Mouse (Mus musculus): ENCODE measurements around the gene Orc2. TPM values are rescaled to one million over a fixed set of nuclear protein-coding genes. Genes with fewer than 3 reads are reported as not detected.

Orc2 gene
- polyA plus RNA-seq (2012; rRNA removed): 23.6 and 25.6 TPM in 2 replicates

DNA sequence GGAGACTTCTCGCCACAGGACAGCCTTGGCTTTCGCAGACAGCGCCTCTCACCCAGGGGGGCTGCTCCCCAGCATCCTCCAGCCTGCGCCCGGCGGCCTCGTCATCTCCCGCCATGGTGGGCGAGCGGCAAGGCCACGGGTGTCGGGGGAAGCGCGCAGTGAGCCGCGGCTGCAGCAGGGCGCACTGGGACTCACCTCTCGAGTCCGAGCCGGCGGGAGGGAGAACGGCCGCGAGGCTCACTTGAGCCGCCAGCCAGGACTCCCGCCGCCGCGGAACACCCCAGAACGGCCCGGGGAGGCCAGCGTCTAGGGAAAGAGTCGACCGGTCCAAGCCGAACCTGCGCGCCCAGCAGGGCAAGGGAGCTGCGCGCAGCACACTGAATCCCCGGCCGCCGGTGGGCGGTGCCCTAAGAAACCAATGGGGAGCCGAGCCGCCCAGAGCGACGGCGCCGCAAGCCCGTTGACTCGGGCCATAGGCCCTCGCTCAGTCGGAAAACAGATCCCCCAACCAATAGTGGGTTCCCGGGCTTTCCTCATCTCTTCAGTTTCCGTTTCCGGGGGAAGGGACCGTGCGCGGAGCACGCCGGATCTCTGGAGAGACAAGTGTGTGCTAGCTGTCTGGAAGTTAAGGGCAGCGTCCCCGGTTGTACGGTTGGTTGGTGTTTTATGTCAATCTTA, at the start of gene Orc2:
Gene Orc2, minus strand, starts transcription at position 533 of the 678 bp plus-strand sequence.

DNA sequence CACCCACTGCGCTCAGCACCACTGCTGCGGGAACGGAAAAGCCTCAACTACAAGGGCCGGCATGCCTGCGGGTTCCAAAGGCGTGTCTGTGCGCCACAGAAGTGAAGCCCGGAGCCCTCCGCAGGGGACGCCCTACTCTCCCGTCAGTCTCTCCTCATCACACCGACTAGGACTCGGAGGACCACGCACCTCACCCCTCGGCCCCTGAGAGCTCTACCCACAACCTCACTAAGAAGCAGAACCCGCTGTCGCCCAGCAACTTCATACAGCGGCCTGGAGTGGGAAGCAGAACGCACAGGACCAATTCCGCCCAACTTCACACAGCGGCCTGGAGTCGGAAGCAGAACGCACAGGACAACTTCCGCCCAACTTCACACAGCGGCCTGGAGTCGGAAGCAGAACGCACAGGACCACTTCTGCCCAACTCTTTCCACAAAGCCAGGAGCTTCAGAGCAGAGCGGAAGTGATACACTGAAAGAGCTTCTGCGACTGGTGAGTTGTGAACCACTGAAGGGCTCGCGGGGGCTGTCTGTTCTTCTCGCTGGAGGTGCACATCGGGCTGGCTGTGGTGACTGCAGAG, 59.7 kb downstream of the Orc2 start, which contains the start of the genes Nif3l1 and Ppil3:
Gene Nif3l1, plus strand, starts transcription at position 9 of the 580 bp plus-strand sequence.
Gene Ppil3, minus strand, starts transcription at position 344 of the 580 bp plus-strand sequence.

DNA sequence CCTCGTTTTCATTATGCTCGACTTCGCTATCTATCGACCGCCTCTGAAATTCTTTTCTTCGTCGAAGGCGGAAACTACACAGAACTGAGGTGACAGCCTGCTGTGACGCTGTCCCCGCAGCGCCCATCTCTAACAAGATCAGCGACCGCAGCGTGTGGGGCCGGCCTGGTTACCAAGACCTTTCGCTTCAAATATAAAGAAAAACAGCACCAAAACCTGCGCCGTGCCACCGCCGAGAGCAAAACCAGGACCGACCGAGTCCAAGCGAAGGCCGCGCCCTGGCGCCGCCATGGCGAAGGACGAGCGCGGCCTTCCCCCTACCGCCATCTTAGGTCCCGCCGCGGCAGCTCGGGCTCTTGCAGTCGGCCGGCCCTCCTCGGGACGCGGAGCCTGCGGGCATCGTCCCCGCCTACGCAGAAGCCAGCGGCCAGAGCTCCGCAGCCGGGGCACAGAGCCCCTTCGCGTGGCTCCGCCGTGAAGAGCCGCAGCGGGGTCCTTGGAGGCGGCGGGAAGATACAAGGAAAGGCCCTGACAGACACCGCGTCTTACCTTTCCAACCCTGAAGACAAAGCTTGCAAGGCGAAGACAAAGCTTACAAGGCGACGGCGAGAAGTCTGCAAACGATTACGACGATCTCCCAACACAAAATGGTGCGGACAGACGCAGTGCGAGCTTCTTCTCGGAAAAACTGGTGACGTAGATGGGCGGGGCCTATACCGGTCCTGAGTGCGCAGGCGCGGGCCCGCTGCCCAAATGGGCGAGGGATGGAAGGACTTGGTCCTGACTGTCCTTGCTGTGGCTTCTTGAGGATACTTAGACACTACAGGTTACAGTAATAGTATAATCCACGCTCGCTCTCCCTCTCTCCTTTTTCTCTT, 81.3 kb downstream of the Orc2 start, which contains the start of gene Clk1:
Gene Clk1, minus strand, starts transcription at position 696 of the 878 bp plus-strand sequence.

Other genes starting within 250 kb of the Orc2 start
- 0.01 and 0.02 TPM in 2 replicates for gene Aox2, start 226.8 kb downstream of the Orc2 start, polyA plus RNA-seq (2012; rRNA removed)
- 39.7 and 50.3 TPM in 2 replicates for gene Bzw1, start 112.2 kb downstream of the Orc2 start, polyA plus RNA-seq (2012; rRNA removed)
- 98.2 and 115 TPM in 2 replicates for gene Clk1, start 81.0 kb downstream of the Orc2 start, polyA plus RNA-seq (2012; rRNA removed)
- 9.8 and 11.2 TPM in 2 replicates for gene Nif3l1, start 60.0 kb downstream of the Orc2 start, polyA plus RNA-seq (2012; rRNA removed)
- gene Ppil3, start 59.6 kb downstream of the Orc2 start, polyA plus RNA-seq (2012; rRNA removed): 21.4 and 22.5 TPM in 2 replicates
- gene Fam126b, start 81.2 kb upstream of the Orc2 start, polyA plus RNA-seq (2012; rRNA removed): 1.2 and 1.3 TPM in 2 replicates
- 100 and 101 TPM in 2 replicates for gene Ndufb3, start 81.3 kb upstream of the Orc2 start, polyA plus RNA-seq (2012; rRNA removed)
- 0.03 TPM in 1 of 2 replicates, not detected in the other for gene Als2cr12, start 190.9 kb upstream of the Orc2 start, polyA plus RNA-seq (2012; rRNA removed)
- 9.4 and 9.6 TPM in 2 replicates for gene Cflar, start 206.4 kb upstream of the Orc2 start, polyA plus RNA-seq (2012; rRNA removed)